Comparison of ENCODE assay signal across 8 mouse cellular contexts in genomic region chr13:119461900-119462595, GRCm38 (mm10). TPM values are rescaled to one million over a fixed set of nuclear protein-coding genes. Genes with fewer than 3 reads are reported as not detected.
DNase-seq lines count a peak whose midpoint lies in the region; TF ChIP-seq lines count a peak whose summit lies in the region.

No protein-coding gene starts in this region.

- no peak for TF ChIP-seq CTCF in spleen, adult 2 months (IDR thresholded peaks at IDR 0.05; ENCODE audit: extremely low read depth, insufficient read depth, insufficient read length, insufficient replicate concordance)

- peak; percentile 36 for DNase-seq in cerebellum, adult 9-10 months
- DNase-seq in cerebellum, adult 18-20 months, result no peak
- no peak for DNase-seq in spleen, adult 2 months (ENCODE audit: low read depth in 1 of 2, low spot score in 2 of 2)
- DNase-seq in spleen, adult 12 weeks (ENCODE audit: low spot score), result no peak
- DNase-seq in hindbrain, embryonic 10.5 days (ENCODE audit: low spot score), result no peak
- DNase-seq in midbrain, embryonic 10.5 days (ENCODE audit: low spot score), result no peak
- no peak for DNase-seq in Muller cell, postnatal 12 days (ENCODE audit: inconsistent ontology term)
- no peak for DNase-seq in right cerebral cortex, postnatal 14 days

- peaks cover 2% of the 10 kb centered on the region; the same call in 1 of the 2 replicates for H3K4me1 ChIP-seq in spleen, adult 2 months (ENCODE audit: control insufficient read depth, insufficient read depth, insufficient read length)
- peaks cover 15% of the 10 kb centered on the region for H3K4me1 ChIP-seq in hindbrain, embryonic 10.5 days (replicated peaks)
- H3K4me1 ChIP-seq in midbrain, embryonic 10.5 days, result peaks cover 14% of the 10 kb centered on the region

- WGBS in spleen, adult 2 months, result 5% methylated on average over 10 of the region's 10 CpGs
- 9% methylated on average over 10 of the region's 10 CpGs for WGBS in hindbrain, embryonic 10.5 days
- whole genome bisulfite sequencing in midbrain, embryonic 10.5 days, result 10% methylated on average over 10 of the region's 10 CpGs

- peak overlapping the region; percentile 79 for H3K4me3 ChIP-seq in spleen, adult 2 months (ENCODE audit: extremely low read depth, insufficient read depth, insufficient read length)
- peak overlapping the region; percentile 83 for H3K4me3 ChIP-seq in hindbrain, embryonic 10.5 days
- H3K4me3 ChIP-seq in midbrain, embryonic 10.5 days, result peak overlapping the region; percentile 84

- no peaks in the 10 kb centered on the region for H3K27me3 ChIP-seq in spleen, adult 2 months (ENCODE audit: control insufficient read depth, insufficient read depth, low read length)
- H3K27me3 ChIP-seq in hindbrain, embryonic 10.5 days (ENCODE audit: insufficient read depth, poor library complexity, severe bottlenecking), result no peaks in the 10 kb centered on the region
- no peaks in the 10 kb centered on the region for H3K27me3 ChIP-seq in midbrain, embryonic 10.5 days (ENCODE audit: low read depth, poor library complexity, severe bottlenecking)

- peaks cover 9% of the 10 kb centered on the region for H3K36me3 ChIP-seq in spleen, adult 2 months (ENCODE audit: control insufficient read depth, insufficient read depth, low read length)
- H3K36me3 ChIP-seq in hindbrain, embryonic 10.5 days, result peaks cover 44% of the 10 kb centered on the region
- peaks cover 43% of the 10 kb centered on the region for H3K36me3 ChIP-seq in midbrain, embryonic 10.5 days

- no peaks in the 10 kb centered on the region for H3K9me3 ChIP-seq in hindbrain, embryonic 10.5 days
- no peaks in the 10 kb centered on the region for H3K9me3 ChIP-seq in midbrain, embryonic 10.5 days (replicated peaks)

- peak overlapping the region; percentile 55; the same call in 1 of the 2 replicates for H3K27ac ChIP-seq in spleen, adult 2 months (ENCODE audit: insufficient read depth, low read length)
- H3K27ac ChIP-seq in hindbrain, embryonic 10.5 days, result peak overlapping the region; percentile 89
- peak overlapping the region; percentile 88 for H3K27ac ChIP-seq in midbrain, embryonic 10.5 days (replicated peaks)

- TF ChIP-seq POLR2A in spleen, adult 2 months (IDR thresholded peaks at IDR 0.05; ENCODE audit: low read depth, low read length), result no peak

RNA-seq across cellular contexts. Expression of gene 4833420G17Rik, which starts 0.5 kb away (rescaled TPM):
- 22.2 and 24.7 TPM in 2 replicates for polyA plus RNA-seq in spleen, adult 2 months (2012; rRNA removed)
- polyA plus RNA-seq in hindbrain, embryonic 10.5 days (2016; fragmentation: Nextera tagmentation; extraction: Ambion mirVana), result 74.8 and 75.8 TPM in 2 replicates
- polyA plus RNA-seq in midbrain, embryonic 10.5 days (2016; fragmentation: Nextera tagmentation; extraction: Ambion mirVana), result 68.0 and 73.6 TPM in 2 replicates

RNA-seq across cellular contexts. Expression of gene Tmem267, which starts 25.8 kb away (rescaled TPM):
- 2.4 and 3.4 TPM in 2 replicates for polyA plus RNA-seq in spleen, adult 2 months (2012; rRNA removed)
- 2.1 and 2.4 TPM in 2 replicates for polyA plus RNA-seq in hindbrain, embryonic 10.5 days (2016; fragmentation: Nextera tagmentation; extraction: Ambion mirVana)
- 1.9 and 2.7 TPM in 2 replicates for polyA plus RNA-seq in midbrain, embryonic 10.5 days (2016; fragmentation: Nextera tagmentation; extraction: Ambion mirVana)

RNA-seq across cellular contexts. Expression of gene 3110070M22Rik, which starts 26.1 kb away (rescaled TPM):
- 1.5 and 1.7 TPM in 2 replicates for polyA plus RNA-seq in spleen, adult 2 months (2012; rRNA removed)
- 1.9 and 2.0 TPM in 2 replicates for polyA plus RNA-seq in hindbrain, embryonic 10.5 days (2016; fragmentation: Nextera tagmentation; extraction: Ambion mirVana)
- 1.3 and 1.6 TPM in 2 replicates for polyA plus RNA-seq in midbrain, embryonic 10.5 days (2016; fragmentation: Nextera tagmentation; extraction: Ambion mirVana)

RNA-seq across cellular contexts. Expression of gene Paip1, which starts 33.6 kb away (rescaled TPM):
- polyA plus RNA-seq in spleen, adult 2 months (2012; rRNA removed), result 7.2 and 7.8 TPM in 2 replicates
- polyA plus RNA-seq in hindbrain, embryonic 10.5 days (2016; fragmentation: Nextera tagmentation; extraction: Ambion mirVana), result 103 and 122 TPM in 2 replicates
- 115 and 138 TPM in 2 replicates for polyA plus RNA-seq in midbrain, embryonic 10.5 days (2016; fragmentation: Nextera tagmentation; extraction: Ambion mirVana)
